ENCODE assay signal across 24 mouse cellular contexts in the genomic region with DNA sequence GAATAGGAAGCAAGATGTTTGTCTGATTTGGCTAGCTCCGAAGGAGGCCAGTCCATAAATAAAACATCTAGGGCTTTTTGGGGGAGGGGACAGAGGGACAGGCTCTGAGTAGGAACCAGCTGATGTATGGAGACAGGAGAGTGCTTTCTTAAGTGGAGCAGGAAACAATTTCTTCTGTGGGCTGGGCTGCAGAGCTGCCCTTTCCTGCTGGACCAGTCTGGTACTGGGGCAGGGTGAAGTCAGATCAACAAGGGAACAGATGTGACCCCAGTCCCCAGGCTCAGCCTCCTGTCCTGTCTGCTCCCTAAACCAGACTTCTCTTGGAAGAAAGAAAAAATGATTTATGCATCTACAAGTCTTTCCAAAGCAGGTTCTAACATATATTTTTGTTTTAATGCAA.
DNase-seq lines count a peak whose midpoint lies in the region; ATAC-seq lines count a peak whose summit lies in the region.
"Had no signal": no experiment of that assay in that cellular context is flagged by ENCODE, and none has a peak within 500 bp of the region (broad histone marks: within the 10 kb centered on the region; RNA-seq: fewer than 3 reads in every experiment).

No protein-coding gene starts in this region.

- no peak overlapping the region for H3K27ac ChIP-seq in kidney, embryonic 15.5 days
- no peak overlapping the region for H3K27ac ChIP-seq in embryonic facial prominence, embryonic 10.5 days (replicated peaks)
- H3K27ac ChIP-seq: embryonic facial prominence, embryonic 15.5 days; forebrain, embryonic 10.5 days; gastrocnemius, adult 2 months; hindbrain, embryonic 14.5 days had no signal

- H3K27me3 ChIP-seq in kidney, embryonic 15.5 days = no peaks in the 10 kb centered on the region
- no peaks in the 10 kb centered on the region for H3K27me3 ChIP-seq in embryonic facial prominence, embryonic 10.5 days (replicated peaks; ENCODE audit: low read depth, poor library complexity, severe bottlenecking)
- H3K27me3 ChIP-seq: embryonic facial prominence, embryonic 15.5 days had no signal

- H3K9ac ChIP-seq in kidney, embryonic 15.5 days = no peak overlapping the region
- H3K9ac ChIP-seq: embryonic facial prominence, embryonic 15.5 days; hindbrain, embryonic 14.5 days had no signal

- ATAC-seq in kidney, embryonic 15.5 days (replicated peaks; ENCODE audit: low FRiP score) = peak; percentile 79; the same call in 1 of the 2 replicates
- ATAC-seq: CD4-positive, CD25-positive, alpha-beta regulatory T cell, adult 4 months; forebrain, embryonic 14.5 days had no signal

- H3K36me3 ChIP-seq in kidney, embryonic 15.5 days = no peaks in the 10 kb centered on the region
- no peaks in the 10 kb centered on the region for H3K36me3 ChIP-seq in embryonic facial prominence, embryonic 10.5 days (replicated peaks)
- H3K36me3 ChIP-seq: embryonic facial prominence, embryonic 15.5 days; forebrain, embryonic 10.5 days; G1E had no signal

- DNase-seq in embryo, embryonic 10 days (ENCODE audit: low spot score) = peak; percentile 32
- DNase-seq in embryo, embryonic 9.5 days (ENCODE audit: extremely low spot score) = no peak
- DNase-seq in kidney, adult 9 months = no peak
- DNase-seq in urinary bladder, adult 18-20 months (ENCODE audit: low spot score in 2 of 2) = peak; percentile 22 to 60
- DNase-seq in urinary bladder, adult 2 months (ENCODE audit: low spot score) = no peak
- peak; percentile 41 for DNase-seq in embryonic facial prominence, embryonic 10.5 days (ENCODE audit: low spot score)
- DNase-seq in layer of hippocampus, adult 11-12 months (ENCODE audit: low spot score) = no peak
- DNase-seq: adrenal gland, adult 8-10 months; adrenal gland, postnatal 36 days; B cell, adult 2 months; cerebellum, adult 2 months; cerebellum, postnatal 10 days; gastrocnemius, adult 2 months; gastrocnemius, postnatal 25 days; heart, postnatal 10 days; heart, postnatal 4 days had no signal

- no peaks in the 10 kb centered on the region for H3K9me3 ChIP-seq in kidney, embryonic 15.5 days (replicated peaks)
- H3K9me3 ChIP-seq in embryonic facial prominence, embryonic 10.5 days = no peaks in the 10 kb centered on the region
- H3K9me3 ChIP-seq: embryonic facial prominence, embryonic 15.5 days; forebrain, embryonic 10.5 days had no signal

- H3K4me3 ChIP-seq in kidney, embryonic 15.5 days (replicated peaks) = no peak overlapping the region
- no peak overlapping the region for H3K4me3 ChIP-seq in embryonic facial prominence, embryonic 10.5 days
- H3K4me3 ChIP-seq: embryonic facial prominence, embryonic 15.5 days; erythroblast, embryonic 14.5 days; forebrain, embryonic 10.5 days; gastrocnemius, adult 2 months had no signal

- H3K4me2 ChIP-seq in kidney, embryonic 15.5 days = no peak overlapping the region
- H3K4me2 ChIP-seq: embryonic facial prominence, embryonic 15.5 days; hindbrain, embryonic 14.5 days had no signal

- peaks cover 25% of the 10 kb centered on the region for H3K4me1 ChIP-seq in kidney, embryonic 15.5 days
- H3K4me1 ChIP-seq in embryonic facial prominence, embryonic 10.5 days = peaks cover 25% of the 10 kb centered on the region
- H3K4me1 ChIP-seq: forebrain, embryonic 10.5 days had no signal

- WGBS in kidney, embryonic 15.5 days = 21% methylated on average over 1 of the region's 1 CpGs
- WGBS in embryonic facial prominence, embryonic 10.5 days = 25% methylated on average over 1 of the region's 1 CpGs

Comparison
In these comparisons a context has a peak if more than half of its experiments do, and no peak if none do; other contexts are left out.
1. DNase-seq: peak in embryo, embryonic 10 days (single experiment), urinary bladder, adult 18-20 months (2 of 2) and embryonic facial prominence, embryonic 10.5 days (single experiment); none in embryo, embryonic 9.5 days (single experiment), kidney, adult 9 months (single experiment), urinary bladder, adult 2 months (single experiment) and layer of hippocampus, adult 11-12 months (single experiment).